ENCODE assay signal across 24 mouse cellular contexts in the genomic region with DNA sequence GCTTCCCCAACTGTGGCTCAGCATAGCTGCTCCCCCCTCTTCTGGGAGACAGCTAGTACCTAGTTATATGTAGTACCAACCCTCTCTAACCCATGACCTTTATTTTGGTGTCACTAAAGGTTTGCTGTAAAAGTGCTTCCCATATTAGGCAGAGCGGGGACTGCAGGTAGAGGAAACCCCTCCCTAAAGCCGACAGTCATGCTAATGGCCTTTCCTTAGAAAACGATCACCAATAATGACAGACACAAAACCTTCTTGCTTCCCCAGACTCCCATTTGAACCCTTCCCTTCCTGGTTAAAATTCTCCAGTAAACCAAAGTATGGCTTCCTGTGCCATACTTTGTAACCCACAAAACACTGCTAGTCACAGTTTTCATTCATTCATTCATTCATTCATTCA. TPM values are rescaled to one million over a fixed set of nuclear protein-coding genes. Genes with fewer than 3 reads are reported as not detected.
A peak's percentile ranks its signal among the peaks of the same experiment; 100 is the strongest.
DNase-seq lines count a peak whose midpoint lies in the region; ATAC-seq and TF ChIP-seq lines count a peak whose summit lies in the region.
"Had no signal": no experiment of that assay in that cellular context is flagged by ENCODE, and none has a peak within 500 bp of the region (broad histone marks: within the 10 kb centered on the region; RNA-seq: fewer than 3 reads in every experiment).

No protein-coding gene starts in this region.

- peaks cover 21% of the 10 kb centered on the region for H3K4me1 ChIP-seq in cortical plate, adult 2 months (ENCODE audit: control insufficient read depth, insufficient read depth, low read length)
- H3K4me1 ChIP-seq in midbrain, embryonic 14.5 days (ENCODE audit: control insufficient read depth, insufficient read depth, low read length) = no peaks in the 10 kb centered on the region
- no peaks in the 10 kb centered on the region for H3K4me1 ChIP-seq in midbrain, embryonic 15.5 days
- H3K4me1 ChIP-seq in forebrain, embryonic 15.5 days = peaks cover 19% of the 10 kb centered on the region
- H3K4me1 ChIP-seq: embryonic facial prominence, embryonic 12.5 days had no signal

- no peak overlapping the region for H3K9ac ChIP-seq in midbrain, embryonic 14.5 days (replicated peaks; ENCODE audit: low read length)
- no peak overlapping the region for H3K9ac ChIP-seq in midbrain, embryonic 15.5 days
- H3K9ac ChIP-seq in forebrain, embryonic 15.5 days (replicated peaks) = no peak overlapping the region
- H3K9ac ChIP-seq: embryonic facial prominence, embryonic 12.5 days; forebrain, embryonic 13.5 days had no signal

- WGBS in midbrain, embryonic 14.5 days = 88% methylated on average over 3 of the region's 3 CpGs
- WGBS in midbrain, embryonic 15.5 days = 80% methylated on average over 3 of the region's 3 CpGs
- 73% methylated on average over 3 of the region's 3 CpGs for WGBS in forebrain, embryonic 15.5 days

- H3K9me3 ChIP-seq in midbrain, embryonic 14.5 days (ENCODE audit: control insufficient read depth, low read length) = no peaks in the 10 kb centered on the region
- no peaks in the 10 kb centered on the region for H3K9me3 ChIP-seq in midbrain, embryonic 15.5 days
- H3K9me3 ChIP-seq in forebrain, embryonic 15.5 days = no peaks in the 10 kb centered on the region
- H3K9me3 ChIP-seq: embryonic facial prominence, embryonic 10.5 days; embryonic facial prominence, embryonic 12.5 days; forebrain, embryonic 13.5 days; G1E had no signal

- no peak for DNase-seq in layer of hippocampus, adult 2 months (ENCODE audit: low spot score in 2 of 2)
- no peak for DNase-seq in layer of hippocampus, postnatal 36 days
- DNase-seq in ES-CJ7 (ENCODE audit: low read depth, low spot score) (peak; percentile 83), R1 (ENCODE audit: low read depth, low spot score) (peak; percentile 71)
- no peak for DNase-seq in midbrain, embryonic 14.5 days
- DNase-seq: adrenal gland, adult 8-10 months; adrenal gland, postnatal 14 days; adrenal gland, postnatal 36 days; cerebellum, adult 11-12 months; cerebellum, adult 2 months; cerebellum, adult 9-11 months; cerebellum, postnatal 14 days; cerebellum, postnatal 36 days had no signal

- TF ChIP-seq CTCF in layer of hippocampus, adult 2 months (conservative IDR thresholded peaks at IDR 0.05) = no peak
- no peak for TF ChIP-seq CTCF in cortical plate, adult 2 months (IDR thresholded peaks at IDR 0.05; ENCODE audit: extremely low read depth, insufficient read depth, low read length)

- TF ChIP-seq POLR2A in cortical plate, adult 2 months (IDR thresholded peaks at IDR 0.05; ENCODE audit: extremely low read depth, insufficient read depth, low read length) = no peak

- H3K27ac ChIP-seq in layer of hippocampus, adult 2 months = peak overlapping the region; percentile 24; the same call in 1 of the 2 replicates
- H3K27ac ChIP-seq in cortical plate, adult 2 months (ENCODE audit: insufficient read depth, low read length) = 0 out of 2 replicates have a peak overlapping the region, but pooled peaks have one; percentile 58
- H3K27ac ChIP-seq in midbrain, embryonic 14.5 days (replicated peaks; ENCODE audit: low read depth, low read length) = no peak overlapping the region
- H3K27ac ChIP-seq in midbrain, embryonic 15.5 days = no peak overlapping the region
- H3K27ac ChIP-seq in forebrain, embryonic 15.5 days (replicated peaks) = no peak overlapping the region
- H3K27ac ChIP-seq: embryonic facial prominence, embryonic 10.5 days; embryonic facial prominence, embryonic 12.5 days; forebrain, embryonic 13.5 days had no signal

- no peak overlapping the region for H3K4me2 ChIP-seq in midbrain, embryonic 14.5 days (ENCODE audit: low read length)
- H3K4me2 ChIP-seq in midbrain, embryonic 15.5 days = no peak overlapping the region
- no peak overlapping the region for H3K4me2 ChIP-seq in forebrain, embryonic 15.5 days (replicated peaks)
- H3K4me2 ChIP-seq: embryonic facial prominence, embryonic 12.5 days; forebrain, embryonic 13.5 days had no signal

- H3K36me3 ChIP-seq in midbrain, embryonic 14.5 days (ENCODE audit: control insufficient read depth, insufficient read depth, low read length) = 0 out of 2 replicates have a peak, but pooled peaks cover 4% of the 10 kb centered on the region
- no peaks in the 10 kb centered on the region for H3K36me3 ChIP-seq in midbrain, embryonic 15.5 days (replicated peaks)
- H3K36me3 ChIP-seq in forebrain, embryonic 15.5 days = no peaks in the 10 kb centered on the region
- H3K36me3 ChIP-seq: embryonic facial prominence, embryonic 12.5 days; G1E had no signal

- ATAC-seq in midbrain, embryonic 14.5 days (ENCODE audit: low FRiP score, low TSS enrichment) = no peak
- no peak for ATAC-seq in midbrain, embryonic 15.5 days (replicated peaks)
- no peak for ATAC-seq in forebrain, embryonic 15.5 days (replicated peaks)
- ATAC-seq: activated CD4-positive, CD25-positive, alpha-beta regulatory T cell, adult 4 months; forebrain, embryonic 13.5 days; forebrain, embryonic 16.5 days; Patski had no signal

- H3K4me3 ChIP-seq in layer of hippocampus, adult 2 months = no peak overlapping the region
- H3K4me3 ChIP-seq in cortical plate, adult 2 months (ENCODE audit: insufficient read depth, low read length) = no peak overlapping the region
- no peak overlapping the region for H3K4me3 ChIP-seq in midbrain, embryonic 14.5 days (replicated peaks; ENCODE audit: low read depth, low read length)
- H3K4me3 ChIP-seq in midbrain, embryonic 15.5 days = no peak overlapping the region
- no peak overlapping the region for H3K4me3 ChIP-seq in forebrain, embryonic 15.5 days
- H3K4me3 ChIP-seq: embryonic facial prominence, embryonic 10.5 days; embryonic facial prominence, embryonic 12.5 days; forebrain, embryonic 13.5 days had no signal

- H3K27me3 ChIP-seq in midbrain, embryonic 14.5 days (ENCODE audit: control insufficient read depth, insufficient read depth, low read length) = no peaks in the 10 kb centered on the region
- no peaks in the 10 kb centered on the region for H3K27me3 ChIP-seq in midbrain, embryonic 15.5 days (replicated peaks)
- H3K27me3 ChIP-seq in forebrain, embryonic 15.5 days = no peaks in the 10 kb centered on the region
- H3K27me3 ChIP-seq: embryonic facial prominence, embryonic 12.5 days; forebrain, embryonic 13.5 days; Patski had no signal

RNA-seq across cellular contexts. Expression of a gene that starts 46.6 kb away (rescaled TPM):
- total RNA-seq in layer of hippocampus, adult 2 months (2021) = 10 to 100 TPM; 71.5 to 73.6 TPM
- total RNA-seq in layer of hippocampus, postnatal 36 days (2021) = 10 to 100 TPM; 66.1 to 69.9 TPM
- polyA plus RNA-seq in cortical plate, adult 2 months (2012; rRNA removed) = 27.8 and 28.9 TPM in 2 replicates
- polyA plus RNA-seq in midbrain, embryonic 14.5 days (2014; fragmentation: Nextera tagmentation; extraction: Ambion mirVana) = 3.7 and 4.1 TPM in 2 replicates
- polyA plus RNA-seq in midbrain, embryonic 15.5 days (2015; fragmentation: Nextera tagmentation; extraction: Ambion mirVana) = 6.1 and 6.2 TPM in 2 replicates
- 3.5 TPM in 2 replicates for polyA plus RNA-seq in forebrain, embryonic 15.5 days (2015; fragmentation: Nextera tagmentation; extraction: Ambion mirVana)
- total RNA-seq: common myeloid progenitor, adult 5-6 weeks had no signal
- polyA plus RNA-seq: activated CD4-positive, CD25-positive, alpha-beta regulatory T cell, adult 4 months; G1E had no signal

Comparison
In these comparisons a context has a peak if more than half of its experiments do, and no peak if none do; other contexts are left out.
1. DNase-seq: peak in ES-CJ7 (single experiment) and R1 (single experiment); none in layer of hippocampus, adult 2 months (0 of 2), layer of hippocampus, postnatal 36 days (0 of 2) and midbrain, embryonic 14.5 days (single experiment).
2. H3K27ac ChIP-seq: peak in layer of hippocampus, adult 2 months (single experiment) and cortical plate, adult 2 months (single experiment); none in midbrain, embryonic 14.5 days (single experiment), midbrain, embryonic 15.5 days (single experiment) and forebrain, embryonic 15.5 days (single experiment).